Mouse (Mus musculus): Measurements from ENCODE around the gene 4930435E12Rik. TPM values are rescaled to one million over a fixed set of nuclear protein-coding genes. Genes with fewer than 3 reads are reported as not detected.

4930435E12Rik gene
- total RNA-seq, 2 experiments from 2014 or later = not detected

GRCm38 (mm10) chr16:38762401-38762800 is 66.1 kb downstream of the 4930435E12Rik start:
- Histone ChIP-seq H3K4me3 (no peak overlapping the region), H3K27ac (peak overlapping the region; percentile 11; the same call in 1 of the 2 replicates)
- no peak for TF ChIP-seq CTCF (conservative IDR thresholded peaks at IDR 0.05)
- no peak for DNase-seq (ENCODE audit: low spot score in 2 of 2)

Other genes with a start within 250 kb of the 4930435E12Rik start
- gene Arhgap31, start 115.5 kb downstream of the 4930435E12Rik start, total RNA-seq (2021) = 10 to 100 TPM; 17.9 to 18.5 TPM
- gene B4galt4, start 86.5 kb downstream of the 4930435E12Rik start, total RNA-seq (2021) = 10 to 100 TPM; 34.3 to 39.7 TPM
- gene Upk1b, start 28.4 kb downstream of the 4930435E12Rik start, total RNA-seq (2021) = 1 to 10 TPM; 1.6 to 1.7 TPM
- 10 to 100 TPM; 44.7 to 50.7 TPM for gene Igsf11, start 63.9 kb upstream of the 4930435E12Rik start, total RNA-seq (2021)